Mouse (Mus musculus) C2C12 (cell line): ENCODE results near the gene Cdh22.
A peak's percentile ranks its signal among the peaks of the same experiment; 100 is the strongest.

Source experiments
- CEBPB ChIP-seq: IDR thresholded peaks from one replicate; pipeline ENCODE4 v1.6.1; 2011; ENCODE audit warnings: low read depth, mild to moderate bottlenecking, control low read depth, moderate library complexity
- CTCF ChIP-seq: IDR thresholded peaks from one replicate; pipeline ENCODE4 v1.5.1; 2011; ENCODE audit not compliant: control insufficient read depth, insufficient read depth, insufficient read length
- MAX ChIP-seq: IDR thresholded peaks from one replicate; pipeline ENCODE4 v1.6.1; 2011; ENCODE audit warnings: mild to moderate bottlenecking, control low read depth
- MYOD1 ChIP-seq: IDR thresholded peaks from one replicate; pipeline ENCODE4 v1.6.1; 2011; ENCODE audit warnings: low read depth; ENCODE audit not compliant: control insufficient read depth, insufficient read length
- USF1 ChIP-seq: IDR thresholded peaks from one replicate; pipeline ENCODE4 v1.6.1; 2011; ENCODE audit warnings: low read depth, mild to moderate bottlenecking, control low read depth, moderate library complexity

DNA sequence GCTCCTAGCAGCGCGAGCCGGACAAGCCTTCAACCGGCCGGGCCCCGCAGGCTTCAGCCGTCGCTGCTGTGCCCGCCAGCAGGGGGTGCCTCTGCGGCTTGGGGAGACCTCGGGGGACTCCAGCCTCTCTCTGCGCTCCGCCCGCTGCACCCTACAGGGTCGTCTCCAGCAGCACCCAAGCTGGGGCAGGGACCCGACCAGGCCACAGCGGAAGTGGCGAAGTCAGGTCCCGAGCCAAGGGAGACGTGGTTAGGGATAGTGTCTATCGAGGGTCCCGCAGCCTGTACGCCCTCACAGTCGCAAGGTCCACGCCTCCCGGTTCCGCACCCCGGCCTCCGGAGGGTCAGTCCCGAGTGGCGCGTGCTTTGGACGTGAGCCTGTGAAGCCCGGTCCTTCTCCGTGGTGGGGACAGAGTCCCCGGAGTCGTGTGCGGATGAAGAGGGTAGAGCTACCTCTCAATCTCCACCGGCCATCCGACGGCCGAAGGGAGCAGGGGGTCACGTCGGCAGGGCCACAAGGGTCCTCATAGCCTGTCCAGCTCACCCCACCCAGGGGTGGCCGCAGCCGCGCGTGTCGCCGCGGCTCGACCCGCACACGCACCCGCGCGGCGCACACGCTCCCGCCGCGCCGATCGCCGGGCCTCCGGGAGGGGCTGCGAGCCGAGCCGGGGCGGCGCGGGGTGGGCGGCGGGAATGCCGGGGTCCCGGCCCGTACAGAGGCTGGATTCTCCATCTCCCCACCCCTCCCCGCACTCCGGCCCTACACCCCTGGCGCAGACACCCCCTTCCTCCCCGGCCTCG is 962 bp downstream of the Cdh22 start:
- TF ChIP-seq USF1: no peak
- peak; percentile 2 for TF ChIP-seq CTCF
- no peak for TF ChIP-seq MAX
- no peak for TF ChIP-seq MYOD1
- no peak for TF ChIP-seq CEBPB
